Comparison of ENCODE assay signal across 9 mouse cellular contexts in genomic region chr13:54716916-54717315, GRCm38 (mm10). TPM values are rescaled to one million over a fixed set of nuclear protein-coding genes. Genes with fewer than 3 reads are reported as not detected.
DNase-seq lines count a peak whose midpoint lies in the region; ATAC-seq and TF ChIP-seq lines count a peak whose summit lies in the region.
"Had no signal": no experiment of that assay in that cellular context is flagged by ENCODE, and none has a peak within 500 bp of the region (broad histone marks: within the 10 kb centered on the region; RNA-seq: fewer than 3 reads in every experiment).

No protein-coding gene starts in this region.

- H3K4me2 ChIP-seq in intestine, embryonic 16.5 days (ENCODE audit: low read depth, low read length): no peak overlapping the region
- H3K4me2 ChIP-seq: liver, embryonic 15.5 days had no signal

- peak; percentile 56; the same call in 1 of the 2 replicates for TF ChIP-seq CTCF in embryonic fibroblast, embryonic 13.5 days (IDR thresholded peaks at IDR 0.05; ENCODE audit: borderline replicate concordance, insufficient read depth, low read length)

- H3K4me1 ChIP-seq in embryonic fibroblast, embryonic 13.5 days (ENCODE audit: control insufficient read depth, insufficient read depth, low read length): no peaks in the 10 kb centered on the region
- H3K4me1 ChIP-seq in intestine, embryonic 16.5 days (ENCODE audit: control insufficient read depth, insufficient read depth, low read length): peaks cover 4% of the 10 kb centered on the region
- H3K4me1 ChIP-seq: liver, embryonic 15.5 days had no signal

- peak; percentile 40 for DNase-seq in gastrocnemius, postnatal 10 days
- no peak for DNase-seq in gastrocnemius, adult 8-10 months (ENCODE audit: low spot score in 2 of 2)
- DNase-seq in B cell, adult 2 months: peak; percentile 76 to 78
- peak; percentile 79 for DNase-seq in brain, adult 2 months (ENCODE audit: low read depth, low spot score)
- DNase-seq in spleen, postnatal 10 days (ENCODE audit: low spot score in 2 of 2): peak; percentile 40 to 72

- ATAC-seq in intestine, embryonic 16.5 days: peak; percentile 45; the same call in 1 of the 2 replicates
- ATAC-seq in megakaryocyte progenitor cell, adult 5-6 weeks (replicated peaks; ENCODE audit: poor library complexity): peak; percentile 60; the same call in 1 of the 2 replicates

- WGBS in intestine, embryonic 16.5 days: 0% methylated on average over 5 of the region's 5 CpGs

- no peaks in the 10 kb centered on the region for H3K27me3 ChIP-seq in intestine, embryonic 16.5 days (replicated peaks; ENCODE audit: control insufficient read depth, insufficient read depth, low read length)
- H3K27me3 ChIP-seq: liver, embryonic 15.5 days had no signal

- no peaks in the 10 kb centered on the region for H3K9me3 ChIP-seq in intestine, embryonic 16.5 days (ENCODE audit: control insufficient read depth, low read length)
- H3K9me3 ChIP-seq: liver, embryonic 15.5 days had no signal

- no peak for TF ChIP-seq POLR2A in embryonic fibroblast, embryonic 13.5 days (IDR thresholded peaks at IDR 0.05; ENCODE audit: low read depth, low read length)

- H3K9ac ChIP-seq in intestine, embryonic 16.5 days (ENCODE audit: low read depth, low read length): no peak overlapping the region
- H3K9ac ChIP-seq: liver, embryonic 15.5 days had no signal

- no peaks in the 10 kb centered on the region for H3K36me3 ChIP-seq in intestine, embryonic 16.5 days (ENCODE audit: control insufficient read depth, insufficient read depth, low read length)

- H3K4me3 ChIP-seq in embryonic fibroblast, embryonic 13.5 days (ENCODE audit: insufficient read depth, low read length): no peak overlapping the region
- H3K4me3 ChIP-seq in intestine, embryonic 16.5 days (ENCODE audit: low read length): no peak overlapping the region
- H3K4me3 ChIP-seq: liver, embryonic 15.5 days had no signal

- H3K27ac ChIP-seq in embryonic fibroblast, embryonic 13.5 days (ENCODE audit: insufficient read depth, low read length): no peak overlapping the region
- H3K27ac ChIP-seq in intestine, embryonic 16.5 days (ENCODE audit: low read length): no peak overlapping the region
- H3K27ac ChIP-seq: liver, embryonic 15.5 days had no signal

RNA-seq across cellular contexts. Expression of gene Cdhr2, which starts 15.7 kb away (rescaled TPM):
- total RNA-seq in gastrocnemius, postnatal 10 days (2021): under 1 TPM in 1 of 2 experiments, not detected in 1; 0.07 TPM
- not detected for total RNA-seq in gastrocnemius, adult 8-10 months (2022)
- not detected in 2 replicates for polyA plus RNA-seq in embryonic fibroblast, embryonic 13.5 days (2011; ENCODE audit: insufficient read length, low read depth, missing spikeins)
- polyA plus RNA-seq in intestine, embryonic 16.5 days (2015; fragmentation: Nextera tagmentation; extraction: Ambion mirVana): 64.2 and 94.9 TPM in 2 replicates
- not detected in 2 replicates for total RNA-seq in megakaryocyte progenitor cell, adult 5-6 weeks (2015)
- not detected in 2 replicates for total RNA-seq in megakaryocyte progenitor cell, adult 5-6 weeks (2017)

RNA-seq across cellular contexts. Expression of gene Rnf44, which starts 23.2 kb away (rescaled TPM):
- total RNA-seq in gastrocnemius, postnatal 10 days (2021): 10 to 100 TPM; 32.5 to 35.3 TPM
- 10 to 100 TPM; 19.1 to 30.7 (median 27.9) TPM for total RNA-seq in gastrocnemius, adult 8-10 months (2022)
- polyA plus RNA-seq in embryonic fibroblast, embryonic 13.5 days (2011; ENCODE audit: insufficient read length, low read depth, missing spikeins): 39.2 and 39.4 TPM in 2 replicates
- 48.9 and 59.3 TPM in 2 replicates for polyA plus RNA-seq in intestine, embryonic 16.5 days (2015; fragmentation: Nextera tagmentation; extraction: Ambion mirVana)
- total RNA-seq in megakaryocyte progenitor cell, adult 5-6 weeks (2015): 47.2 and 49.6 TPM in 2 replicates
- 16.8 and 19.4 TPM in 2 replicates for total RNA-seq in megakaryocyte progenitor cell, adult 5-6 weeks (2017)

RNA-seq across cellular contexts. Expression of gene Gprin1, which starts 32.8 kb away (rescaled TPM):
- total RNA-seq in gastrocnemius, postnatal 10 days (2021): under 1 TPM; 0.47 to 0.63 TPM
- total RNA-seq in gastrocnemius, adult 8-10 months (2022): under 1 TPM in 2 of 4 experiments, not detected in 2; 0.05 to 0.07 TPM
- 0.42 and 0.61 TPM in 2 replicates for polyA plus RNA-seq in embryonic fibroblast, embryonic 13.5 days (2011; ENCODE audit: insufficient read length, low read depth, missing spikeins)
- polyA plus RNA-seq in intestine, embryonic 16.5 days (2015; fragmentation: Nextera tagmentation; extraction: Ambion mirVana): 0.15 and 0.16 TPM in 2 replicates
- not detected in 2 replicates for total RNA-seq in megakaryocyte progenitor cell, adult 5-6 weeks (2015)
- total RNA-seq in megakaryocyte progenitor cell, adult 5-6 weeks (2017): not detected in 2 replicates

RNA-seq across cellular contexts. Expression of gene Sncb, which starts 49.5 kb away (rescaled TPM):
- total RNA-seq in gastrocnemius, postnatal 10 days (2021): 1 to 10 TPM in 1 of 2 experiments, under 1 TPM in 1; 0.40 to 1.1 TPM
- total RNA-seq in gastrocnemius, adult 8-10 months (2022): under 1 TPM in 1 of 4 experiments, not detected in 3; 0.24 TPM
- not detected in 2 replicates for polyA plus RNA-seq in embryonic fibroblast, embryonic 13.5 days (2011; ENCODE audit: insufficient read length, low read depth, missing spikeins)
- 0.39 and 0.46 TPM in 2 replicates for polyA plus RNA-seq in intestine, embryonic 16.5 days (2015; fragmentation: Nextera tagmentation; extraction: Ambion mirVana)
- total RNA-seq in megakaryocyte progenitor cell, adult 5-6 weeks (2015): not detected in 2 replicates
- total RNA-seq in megakaryocyte progenitor cell, adult 5-6 weeks (2017): not detected in 2 replicates
- polyA plus RNA-seq: liver, embryonic 15.5 days had no signal

Comparison
In these comparisons a context has a peak if more than half of its experiments do, and no peak if none do; other contexts are left out.
1. DNase-seq: peak in gastrocnemius, postnatal 10 days (single experiment), B cell, adult 2 months (2 of 2), brain, adult 2 months (single experiment) and spleen, postnatal 10 days (2 of 2); none in gastrocnemius, adult 8-10 months (0 of 2).